Mouse (Mus musculus) retina, embryonic 14.5 days (tissue): Measurements from ENCODE around the gene Lamp5.

Source experiments
- DNase-seq: peaks from one replicate; pipeline ENCODE4 v3.0.0-alpha.2; 2015; ENCODE audit warnings: low spot score

Gene Lamp5

DNA sequence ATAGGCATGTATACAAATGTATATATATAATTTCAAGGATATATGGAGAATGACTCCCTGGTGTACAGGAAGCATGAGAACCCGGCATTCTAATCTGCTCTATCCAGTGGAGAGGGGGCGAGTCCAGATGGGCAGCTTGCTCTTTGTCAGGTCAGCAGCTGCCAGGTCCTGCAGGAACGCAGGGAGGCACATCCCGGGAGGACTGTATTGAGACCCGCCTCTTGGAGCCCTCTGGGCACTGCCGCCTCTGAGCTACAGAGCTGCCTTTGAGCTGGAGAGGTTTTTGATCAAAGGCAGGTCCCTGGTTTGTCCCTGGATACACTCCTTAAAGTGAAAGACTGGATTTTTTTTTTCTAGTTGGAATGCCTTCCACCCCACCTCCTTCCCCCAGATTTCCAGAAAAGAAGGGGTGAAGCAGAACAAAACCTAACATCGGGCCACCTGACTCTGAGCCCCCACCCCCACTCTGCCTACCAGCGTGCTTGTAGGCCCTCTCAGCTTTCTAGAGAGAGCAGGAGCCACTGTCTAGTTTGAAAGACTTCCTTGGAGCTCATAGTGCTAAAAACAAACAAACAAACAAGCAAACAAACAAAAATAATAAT, at the start of gene Lamp5:
TSS of gene Lamp5 (plus strand) at position 552 of the 602 bp plus-strand sequence.
- peak; percentile 59 for DNase-seq

DNA sequence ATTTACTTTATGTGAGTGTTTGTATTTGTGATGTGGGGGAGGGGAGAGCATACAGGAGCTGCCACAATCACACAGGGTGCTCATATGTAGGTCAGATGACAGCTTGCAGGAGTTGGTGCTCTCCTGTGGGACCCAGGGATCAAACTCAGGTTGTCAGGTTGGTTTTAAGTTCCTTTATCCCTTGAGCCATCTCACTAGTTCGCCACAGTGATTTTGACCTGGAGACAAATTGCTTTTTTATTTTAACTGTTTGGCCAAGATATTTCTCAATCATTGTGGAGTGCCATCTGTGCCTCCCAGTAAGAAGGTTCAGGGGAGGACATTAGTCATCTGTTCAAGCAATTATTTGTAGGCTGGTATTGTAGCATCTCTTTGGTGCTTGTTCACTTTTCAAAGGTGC, 48.2 kb upstream of the Lamp5 start:
- no peak for DNase-seq

DNA sequence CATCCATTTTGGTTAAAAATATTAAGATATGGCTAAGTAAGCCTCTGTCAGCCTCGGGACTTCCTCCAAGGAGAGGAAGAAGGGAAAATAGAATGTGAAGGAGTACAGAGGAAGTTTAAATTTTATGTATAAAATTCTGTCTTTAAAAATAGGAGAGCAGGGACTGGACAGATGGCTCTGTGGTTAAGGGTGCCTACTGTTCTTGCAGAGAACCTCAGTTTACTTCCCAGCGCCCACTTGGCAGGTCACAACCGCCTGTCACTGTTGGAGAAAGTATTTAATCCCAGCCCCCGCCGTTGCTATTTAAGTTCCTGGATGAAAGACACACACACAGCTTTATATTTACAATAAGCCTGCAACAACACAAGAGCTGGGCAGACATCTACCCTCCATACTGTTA, 45.8 kb upstream of the Lamp5 start:
- no peak for DNase-seq

DNA sequence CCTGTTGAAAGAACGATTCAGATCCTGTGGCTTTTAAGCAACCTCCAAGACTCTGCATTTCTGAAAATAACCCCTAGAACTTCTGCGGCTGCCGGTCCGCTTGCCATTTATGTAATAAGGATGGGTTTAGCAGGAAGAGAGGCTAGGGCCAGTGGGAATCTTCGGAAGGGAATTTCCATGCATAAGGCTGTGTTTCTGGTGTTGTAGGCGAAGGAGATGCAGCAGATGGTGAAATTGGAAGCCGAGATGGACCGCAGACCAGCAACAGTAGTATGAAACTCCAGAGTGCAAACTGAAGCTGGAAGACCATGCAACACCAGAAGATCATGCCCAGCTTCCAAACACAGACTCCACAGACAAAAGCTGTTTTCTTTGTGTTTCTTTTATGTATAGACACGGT, 39.3 kb upstream of the Lamp5 start:
- DNase-seq: no peak

DNA sequence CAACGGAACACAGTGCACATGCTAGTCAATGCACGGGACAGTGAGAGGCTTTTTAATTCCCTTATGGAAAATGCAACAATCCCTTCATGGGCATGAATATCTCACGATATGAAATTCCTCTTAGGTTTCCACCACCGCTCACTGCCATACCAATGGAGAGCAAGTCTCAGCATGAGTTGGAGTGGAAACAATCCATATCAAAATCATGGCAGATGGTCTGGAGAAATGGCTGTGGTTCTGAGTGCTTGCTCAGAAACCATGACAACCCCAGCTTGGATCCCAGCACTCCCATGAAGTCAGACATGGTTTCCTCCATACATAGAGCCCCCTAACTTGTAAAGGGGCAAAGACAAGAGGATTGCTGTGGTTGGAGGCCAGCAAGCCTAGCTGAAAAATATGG, 3.6 kb upstream of the Lamp5 start:
- DNase-seq: no peak

DNA sequence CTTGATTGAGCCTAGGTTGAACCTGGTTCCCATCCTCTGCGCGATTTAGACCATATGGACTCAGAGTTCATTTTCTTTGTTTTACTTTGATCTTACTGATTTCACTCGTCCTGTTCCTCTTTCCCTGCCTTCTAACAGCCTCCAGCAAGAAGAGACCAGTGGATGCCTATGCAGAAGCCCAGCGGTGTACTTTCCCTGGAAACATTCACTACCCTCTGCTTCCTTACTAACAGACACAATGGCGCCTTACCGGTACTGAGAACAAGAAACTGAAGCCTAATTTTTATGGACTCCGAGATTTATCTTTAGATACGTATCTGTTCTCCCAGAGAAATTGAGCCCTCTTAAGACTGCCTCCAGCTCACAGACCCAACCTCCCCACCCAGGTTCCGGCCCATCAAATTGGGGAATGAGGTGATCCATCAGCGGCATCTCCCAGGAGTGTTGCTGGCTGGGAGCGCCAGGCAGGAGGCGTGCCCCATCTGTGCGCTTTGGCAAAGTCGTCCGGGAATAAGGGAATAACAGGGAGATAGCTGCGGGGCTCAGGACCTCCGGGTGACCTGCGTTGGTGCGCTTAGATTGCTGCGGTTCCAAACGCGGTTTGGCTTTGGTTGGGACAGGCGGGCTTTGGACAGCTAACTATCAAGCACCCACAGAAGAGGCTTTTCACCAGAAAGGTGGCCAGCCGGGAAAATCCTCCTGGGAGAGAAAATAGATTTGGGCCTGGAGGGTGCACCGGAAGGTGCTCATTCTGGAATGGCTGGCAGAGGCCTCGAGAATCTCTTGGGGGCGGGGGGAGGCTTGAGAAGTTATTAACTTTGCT, 1.0 kb upstream of the Lamp5 start:
- peak; percentile 39 for DNase-seq

DNA sequence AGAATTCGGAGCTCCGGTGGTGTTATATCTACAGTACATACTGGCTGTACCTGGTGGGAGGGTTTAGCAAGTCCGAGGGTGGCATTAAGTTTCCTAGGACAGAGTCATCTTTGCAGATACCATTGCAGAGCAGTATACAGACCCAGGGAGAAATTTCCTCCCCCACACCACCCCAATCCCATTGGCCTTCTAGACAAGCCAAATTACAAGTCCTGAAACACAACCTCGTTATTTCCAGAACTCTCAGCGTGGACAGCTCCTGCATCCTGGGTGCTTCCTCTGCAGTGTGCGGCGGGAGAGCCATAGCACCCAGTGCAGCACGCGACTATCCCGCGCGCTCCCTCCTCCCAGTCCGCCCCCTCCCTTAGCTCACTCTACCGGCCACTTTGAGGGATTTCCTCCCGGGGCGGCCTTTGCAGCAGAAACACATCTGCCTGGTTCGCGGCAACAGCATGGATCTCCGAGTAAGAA, 5.9 kb downstream of the Lamp5 start:
- DNase-seq: peak; percentile 47

DNA sequence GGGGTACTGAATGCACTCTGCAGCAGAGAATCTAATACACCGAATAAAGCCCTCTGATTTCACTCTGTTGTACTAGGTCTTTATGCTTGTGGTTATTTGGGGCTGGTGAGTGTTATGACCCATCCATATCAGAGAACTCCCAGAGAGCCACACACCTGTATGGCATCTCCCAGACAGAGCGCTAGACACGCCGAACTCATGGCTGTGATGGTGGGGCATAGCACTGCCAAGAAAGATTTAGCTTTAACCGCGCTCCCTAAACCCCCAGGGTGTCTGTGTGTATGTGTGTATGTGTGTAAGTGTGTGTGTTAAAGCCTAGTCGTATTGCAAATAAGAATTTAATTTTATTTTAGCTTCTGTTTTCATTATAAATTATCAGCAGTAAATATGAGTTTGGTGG, 6.4 kb downstream of the Lamp5 start:
- DNase-seq: peak; percentile 34

DNA sequence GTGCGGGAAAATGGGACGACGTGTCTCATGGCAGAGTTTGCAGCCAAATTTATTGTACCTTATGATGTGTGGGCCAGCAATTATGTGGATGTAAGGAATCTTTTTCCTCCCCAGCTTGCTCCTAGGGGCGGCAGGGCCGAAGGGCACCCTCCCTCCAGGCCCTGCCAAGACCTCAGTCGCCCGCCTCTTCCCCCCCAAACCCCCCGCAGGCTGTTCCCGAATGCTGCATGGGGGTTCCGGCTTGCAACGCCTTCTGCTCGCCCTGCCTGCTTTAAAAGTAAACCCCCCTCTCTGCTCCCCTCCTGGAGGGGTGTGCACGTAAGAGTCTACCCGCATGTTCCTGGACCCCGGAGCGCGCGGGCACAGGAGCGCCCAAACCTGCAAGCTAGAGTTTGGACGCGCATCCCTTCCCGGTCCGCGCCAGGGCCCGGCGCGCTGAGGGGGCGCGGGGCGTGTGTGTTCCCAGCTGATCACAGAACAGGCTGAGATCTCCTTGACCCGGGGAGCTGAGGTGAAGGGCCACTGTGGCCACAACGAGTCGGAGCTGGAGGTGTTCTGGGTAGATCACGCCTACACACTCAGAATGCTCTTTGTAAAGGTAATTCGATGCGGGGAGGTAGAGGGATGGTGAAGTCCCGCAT, 7.1 kb downstream of the Lamp5 start:
- DNase-seq: no peak

DNA sequence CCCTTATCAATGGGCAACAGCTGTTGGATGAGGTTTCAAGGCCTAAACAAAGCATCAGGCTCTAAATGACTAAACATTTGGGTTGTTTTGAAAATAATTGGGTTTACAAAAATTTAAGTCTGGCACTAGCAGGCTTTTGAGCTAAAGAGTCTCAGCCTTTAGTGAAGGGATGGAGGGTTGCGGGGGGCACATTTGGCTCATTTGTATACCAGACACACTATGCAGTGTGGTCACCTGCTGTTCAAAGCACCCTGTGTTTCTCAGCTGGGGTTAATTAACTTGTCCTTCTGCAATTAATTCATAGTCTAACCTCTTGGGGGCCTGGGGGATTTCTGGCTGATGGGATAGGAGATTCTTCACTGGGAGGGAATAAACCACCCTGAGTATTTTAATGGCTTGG, 12.3 kb downstream of the Lamp5 start:
- DNase-seq: no peak

DNA sequence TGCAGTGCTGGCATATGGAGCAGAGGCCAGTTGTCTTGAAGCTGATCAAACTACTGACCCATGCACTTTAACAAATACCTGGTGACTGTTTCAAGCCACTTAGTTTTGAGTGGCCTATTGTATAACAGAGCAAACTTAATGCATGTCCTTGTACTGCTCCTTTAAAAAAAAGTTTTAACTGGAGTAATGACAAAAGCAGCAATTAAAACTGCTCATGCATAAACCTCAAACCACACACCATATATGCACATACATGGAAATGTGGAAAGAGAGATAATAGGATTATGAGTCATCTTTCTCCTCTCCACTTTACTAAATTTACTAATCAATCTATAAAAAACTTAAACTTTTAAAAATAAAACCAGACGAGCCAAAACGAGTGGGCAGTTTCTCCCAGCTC, 43.9 kb downstream of the Lamp5 start:
- no peak for DNase-seq

DNA sequence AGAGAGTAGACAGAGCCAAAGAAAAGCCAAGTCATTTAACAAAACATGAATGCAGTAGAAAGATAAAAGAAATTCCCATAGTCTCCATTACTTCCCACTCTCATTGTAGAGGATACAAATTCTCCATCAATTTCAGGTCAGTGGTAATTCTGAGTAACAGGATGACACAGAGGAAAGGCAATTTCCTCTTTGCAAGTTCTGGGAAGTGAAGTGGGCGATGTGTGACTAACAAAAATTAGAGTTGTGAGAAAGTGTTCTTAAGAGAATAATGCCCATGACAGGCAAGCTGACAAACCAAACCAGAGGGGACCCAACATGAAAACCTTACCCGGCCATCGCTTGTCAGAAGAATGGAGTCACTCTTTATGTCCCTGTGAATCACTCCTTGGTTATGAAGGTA, 45.1 kb downstream of the Lamp5 start:
- no peak for DNase-seq

DNA sequence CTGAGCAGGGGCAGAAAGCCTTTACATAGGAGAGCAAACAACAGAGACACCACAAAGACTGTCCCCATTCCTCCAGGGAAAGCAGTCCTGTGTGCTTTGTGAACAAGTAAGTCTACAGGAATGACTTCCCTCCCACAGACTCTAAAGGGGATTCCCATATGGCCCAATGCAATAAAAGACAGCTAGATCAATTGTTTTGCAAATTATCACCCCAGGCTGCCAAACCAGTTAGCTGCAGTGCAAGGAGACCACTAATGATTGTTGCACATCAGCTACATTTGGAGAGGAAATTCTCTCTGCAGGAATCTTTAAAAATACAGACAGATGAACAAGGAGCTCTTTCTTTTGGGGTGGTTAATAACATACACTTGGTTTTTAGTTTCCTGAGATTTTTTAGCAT, 55.6 kb downstream of the Lamp5 start:
- peak; percentile 32 for DNase-seq

DNA sequence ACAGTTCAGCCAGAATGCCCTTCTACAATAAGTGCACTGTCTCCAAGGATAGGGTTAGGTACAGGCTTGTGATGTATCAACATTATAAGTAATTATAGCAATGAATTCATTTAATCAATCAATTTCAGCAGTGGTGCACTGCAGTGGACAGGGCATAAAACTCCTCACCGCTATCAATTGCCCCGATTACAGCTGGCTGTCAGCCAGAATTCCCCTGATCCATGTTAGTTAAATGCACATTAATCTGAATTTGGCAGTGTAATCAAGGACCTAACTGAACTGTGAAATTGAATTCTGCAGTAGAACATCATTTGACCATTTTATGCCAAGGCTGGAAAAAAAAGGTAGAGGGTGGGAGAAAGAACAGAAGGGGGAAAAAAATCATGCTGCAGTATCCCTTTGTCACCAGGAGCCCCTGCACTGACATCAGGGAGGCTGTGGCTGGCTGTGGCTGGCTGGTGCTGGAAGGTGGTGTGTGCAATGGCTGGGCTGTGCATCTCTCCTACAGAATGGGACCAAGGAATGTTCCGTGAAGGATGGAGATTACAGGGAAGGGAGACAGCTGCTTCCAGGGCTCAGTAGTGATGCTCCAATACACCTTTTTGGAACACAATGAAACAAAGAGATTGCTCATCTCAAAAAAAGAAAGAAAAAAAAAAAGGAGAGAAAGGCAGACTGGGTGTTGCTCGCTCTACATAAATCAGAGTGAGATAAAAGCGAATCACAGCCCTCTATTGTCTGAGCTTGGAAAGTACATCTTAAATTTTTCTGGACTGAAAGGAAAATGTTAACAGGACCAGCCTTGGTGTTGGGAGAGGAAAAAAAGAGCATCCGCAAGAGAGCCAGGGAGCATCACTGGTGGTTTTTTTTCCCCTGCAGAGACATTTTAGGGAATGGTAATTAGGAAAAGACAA, 56.3 kb downstream of the Lamp5 start:
- peak; percentile 58 for DNase-seq

DNA sequence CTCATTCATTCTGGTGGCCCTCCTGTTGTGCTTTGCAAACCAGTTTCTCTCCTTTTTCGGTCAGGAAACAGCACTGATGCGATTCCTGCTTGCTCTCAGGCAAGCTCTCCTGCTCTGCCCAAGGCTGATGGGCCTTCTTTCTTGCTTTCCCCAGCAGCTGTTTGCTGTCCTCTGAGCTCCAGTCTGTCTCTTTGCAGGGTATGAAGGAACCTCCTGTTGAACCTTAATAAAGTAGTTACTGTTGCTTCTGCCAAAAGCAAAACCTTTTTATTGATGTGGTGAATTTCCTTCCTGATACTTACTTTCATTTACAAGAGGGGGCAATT, 57.0 kb downstream of the Lamp5 start:
- no peak for DNase-seq

DNA sequence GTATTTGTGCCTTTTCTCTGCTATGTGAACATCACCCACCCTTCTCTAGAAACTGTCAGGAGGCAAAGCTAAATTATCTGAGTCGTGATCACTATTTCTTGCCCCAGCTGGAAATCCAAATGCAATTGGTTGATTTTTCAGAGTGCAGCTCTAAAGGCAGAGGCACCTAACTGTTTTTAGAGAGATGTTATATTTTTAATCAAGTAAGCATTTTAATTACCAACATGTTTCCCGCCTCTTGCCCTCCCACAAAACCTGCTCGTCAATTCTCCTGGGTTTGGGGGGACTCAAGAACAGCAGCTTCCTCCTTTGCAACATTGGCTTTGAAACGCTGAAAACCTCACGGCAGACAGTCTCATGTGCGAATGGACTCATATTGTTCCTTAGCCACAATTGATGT, 61.3 kb downstream of the Lamp5 start:
- no peak for DNase-seq

DNA sequence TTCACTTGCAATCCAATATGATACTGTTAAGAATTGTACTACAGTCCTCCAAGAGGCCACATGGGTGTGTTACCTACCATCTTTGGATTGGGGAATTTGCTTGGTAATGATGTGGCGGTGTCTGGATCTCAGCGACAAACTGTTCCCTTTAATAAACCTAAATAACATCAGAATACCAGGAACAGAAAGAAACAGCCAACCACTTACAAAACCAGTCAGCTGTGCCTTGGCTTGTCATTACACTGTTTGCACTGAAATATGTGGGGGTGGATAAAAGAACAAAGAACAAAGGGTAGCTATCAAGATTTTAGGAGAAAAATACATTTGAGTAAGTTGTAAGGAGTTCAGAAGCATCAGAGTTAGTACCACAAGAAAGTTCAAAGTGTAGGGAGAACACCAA, 66.0 kb downstream of the Lamp5 start:
- DNase-seq: no peak
